Mouse (Mus musculus) limb, embryonic 11.5 days (tissue): ENCODE data around the gene Myo18b. TPM values are rescaled to one million over a fixed set of nuclear protein-coding genes. Genes with fewer than 3 reads are reported as not detected.
A peak's percentile ranks its signal among the peaks of the same experiment; 100 is the strongest.

ENCODE experiments used
- ATAC-seq: fragments of 200-750 bp; cut with Nextera tagmentation; 2 replicates; pipeline ENCODE4 v1.8.0; 2017; ENCODE audit warnings: low read depth; ENCODE audit not compliant: insufficient number of reproducible peaks, low FRiP score, low TSS enrichment
- DNase-seq: peaks from one replicate; pipeline ENCODE4 v3.0.0-alpha.2; 2015; ENCODE audit warnings: low spot score
- H3K27ac ChIP-seq: fragments of 300-500 bp; sonication (generic); replicated peaks from 2 replicates; pipeline ENCODE4 v1.5.1; 2014; ENCODE audit warnings: low read depth, mild to moderate bottlenecking, low read length
- H3K27me3 ChIP-seq: fragments of 300-500 bp; sonication (generic); 2 replicates; pipeline ENCODE4 v1.6.1; 2014; ENCODE audit warnings: mild to moderate bottlenecking, low read length, mixed read lengths; ENCODE audit not compliant: control insufficient read depth, insufficient read depth
- H3K36me3 ChIP-seq: fragments of 300-500 bp; sonication (generic); 2 replicates; pipeline ENCODE4 v1.6.1; 2014; ENCODE audit warnings: mild to moderate bottlenecking, low read length, moderate library complexity, mixed read lengths; ENCODE audit not compliant: control insufficient read depth, insufficient read depth
- H3K4me1 ChIP-seq: fragments of 300-500 bp; sonication (generic); 2 replicates; pipeline ENCODE4 v1.6.1; 2014; ENCODE audit warnings: low read length, mixed read lengths; ENCODE audit not compliant: control insufficient read depth, insufficient read depth
- H3K4me2 ChIP-seq: fragments of 300-500 bp; sonication (generic); 2 replicates; pipeline ENCODE4 v1.6.1; 2014; ENCODE audit warnings: low read depth, mild to moderate bottlenecking, moderate library complexity; ENCODE audit not compliant: severe bottlenecking
- H3K4me3 ChIP-seq: fragments of 300-500 bp; sonication (generic); 2 replicates; pipeline ENCODE4 v1.5.1; 2014; ENCODE audit warnings: low read depth, low read length
- H3K9ac ChIP-seq: fragments of 300-500 bp; sonication (generic); 2 replicates; pipeline ENCODE4 v1.6.1; 2014; ENCODE audit warnings: mild to moderate bottlenecking, low read length
- H3K9me3 ChIP-seq: fragments of 300-500 bp; sonication (generic); 2 replicates; pipeline ENCODE4 v1.6.1; 2016; ENCODE audit warnings: low read length; ENCODE audit not compliant: control insufficient read depth
- WGBS: fragments of 180-500 bp; shearing (Covaris S2); extraction: QIAGEN DNeasy Blood & Tissue Kit; methylation state at CpG from one replicate; pipeline ENCODE4 v1.1.7; 2014; 5-methylcytosine and 5-hydroxymethylcytosine counted together
- polyA plus RNA-seq: library from polyadenylated mRNA; unstranded; fragments of >200 nt; fragmentation: Nextera tagmentation; extraction: Ambion mirVana; gene quantifications from 2 replicates; pipeline ENCODE4 v1.2.1, GENCODE M21; 2014

Myo18b gene
- polyA plus RNA-seq, 1 experiment from 2014 or later, result 0.48 TPM

- Histone ChIP-seq H3K4me1 (no peaks in the 10 kb centered on the region; the same call in 1 of the 2 replicates), H3K9ac (no peak overlapping the region), H3K27me3 (no peaks in the 10 kb centered on the region), H3K36me3 (no peaks in the 10 kb centered on the region), H3K4me3 (no peak overlapping the region), H3K27ac (no peak overlapping the region), H3K9me3 (no peaks in the 10 kb centered on the region), H3K4me2 (no peak overlapping the region)
- WGBS, result 70% methylated on average over 11 of the region's 11 CpGs
- no peak for DNase-seq
- no peak for ATAC-seq
Measured at GRCm38 (mm10) chr5:112744571-112744970, 151.6 kb downstream of the Myo18b start.

- Histone ChIP-seq H3K27ac (no peak overlapping the region), H3K4me3 (no peak overlapping the region), H3K36me3 (no peaks in the 10 kb centered on the region), H3K4me1 (no peaks in the 10 kb centered on the region; the same call in 1 of the 2 replicates), H3K9me3 (no peaks in the 10 kb centered on the region), H3K4me2 (no peak overlapping the region), H3K27me3 (no peaks in the 10 kb centered on the region), H3K9ac (no peak overlapping the region)
- DNase-seq (no peak), ATAC-seq (no peak)
- WGBS, result 83% methylated on average over 9 of the region's 9 CpGs
Measured at GRCm38 (mm10) chr5:112743121-112743520, 153.0 kb downstream of the Myo18b start.

GRCm38 (mm10) chr5:112740651-112741050 lies 155.5 kb downstream of the Myo18b start:
- Histone ChIP-seq H3K27ac (no peak overlapping the region), H3K27me3 (no peaks in the 10 kb centered on the region), H3K36me3 (no peaks in the 10 kb centered on the region), H3K4me1 (no peaks in the 10 kb centered on the region), H3K4me3 (no peak overlapping the region), H3K4me2 (no peak overlapping the region), H3K9me3 (no peaks in the 10 kb centered on the region), H3K9ac (no peak overlapping the region)
- DNase-seq, result no peak
- ATAC-seq, result no peak
- 83% methylated on average over 12 of the region's 12 CpGs for WGBS

GRCm38 (mm10) chr5:112735040-112735439 lies 161.1 kb downstream of the Myo18b start:
- H3K36me3 ChIP-seq, result no peaks in the 10 kb centered on the region
- 81% methylated on average over 5 of the region's 5 CpGs for WGBS
- H3K9me3 ChIP-seq, result no peaks in the 10 kb centered on the region
- ATAC-seq (no peak), DNase-seq (no peak)
- no peak overlapping the region for H3K4me2 ChIP-seq
- no peak overlapping the region for H3K9ac ChIP-seq
- no peak overlapping the region for H3K4me3 ChIP-seq
- H3K4me1 ChIP-seq, result no peaks in the 10 kb centered on the region
- H3K27ac ChIP-seq, result no peak overlapping the region
- no peaks in the 10 kb centered on the region for H3K27me3 ChIP-seq

GRCm38 (mm10) chr5:112730604-112731003 lies 165.6 kb downstream of the Myo18b start:
- Histone ChIP-seq H3K9ac (no peak overlapping the region), H3K27ac (no peak overlapping the region), H3K4me1 (no peaks in the 10 kb centered on the region), H3K9me3 (no peaks in the 10 kb centered on the region), H3K4me3 (no peak overlapping the region), H3K36me3 (no peaks in the 10 kb centered on the region), H3K27me3 (no peaks in the 10 kb centered on the region), H3K4me2 (no peak overlapping the region)
- WGBS, result 36% methylated on average over 10 of the region's 10 CpGs
- ATAC-seq, result no peak
- DNase-seq, result no peak

- DNase-seq (no peak), ATAC-seq (no peak)
- Histone ChIP-seq H3K4me1 (no peaks in the 10 kb centered on the region), H3K9me3 (no peaks in the 10 kb centered on the region), H3K4me3 (no peak overlapping the region), H3K36me3 (no peaks in the 10 kb centered on the region), H3K9ac (no peak overlapping the region), H3K4me2 (no peak overlapping the region), H3K27me3 (no peaks in the 10 kb centered on the region), H3K27ac (no peak overlapping the region)
- WGBS, result 66% methylated on average over 6 of the region's 6 CpGs
Measured at GRCm38 (mm10) chr5:112728432-112728831, 167.7 kb downstream of the Myo18b start.

- ATAC-seq, result no peak
- WGBS, result 47% methylated on average over 12 of the region's 12 CpGs
Measured at GRCm38 (mm10) chr5:112718655-112719306, 177.4 kb downstream of the Myo18b start.

GRCm38 (mm10) chr5:112714679-112715446 lies 181.3 kb downstream of the Myo18b start:
- DNase-seq (no peak), ATAC-seq (no peak)
- H3K27ac ChIP-seq, result no peak overlapping the region
- no peak overlapping the region for H3K4me2 ChIP-seq
- 68% methylated on average over 8 of the region's 8 CpGs for WGBS
- H3K36me3 ChIP-seq, result no peaks in the 10 kb centered on the region
- H3K9ac ChIP-seq, result no peak overlapping the region
- no peaks in the 10 kb centered on the region for H3K9me3 ChIP-seq
- no peak overlapping the region for H3K4me3 ChIP-seq
- no peaks in the 10 kb centered on the region for H3K27me3 ChIP-seq
- no peaks in the 10 kb centered on the region for H3K4me1 ChIP-seq

More at GRCm38 (mm10) chr5:112718655-112719306, 177.4 kb downstream of the Myo18b start:
- Histone ChIP-seq H3K27me3 (no peaks in the 10 kb centered on the region), H3K36me3 (no peaks in the 10 kb centered on the region), H3K9ac (no peak overlapping the region), H3K9me3 (no peaks in the 10 kb centered on the region), H3K4me3 (no peak overlapping the region), H3K4me2 (no peak overlapping the region), H3K4me1 (no peaks in the 10 kb centered on the region), H3K27ac (no peak overlapping the region)
- peak; percentile 96 for DNase-seq
